Comparison of ENCODE assay signal across 21 mouse cellular contexts in genomic region chr17:62694958-62695437, GRCm38 (mm10).
DNase-seq lines count a peak whose midpoint lies in the region; ATAC-seq and TF ChIP-seq lines count a peak whose summit lies in the region.
"Had no signal": no experiment of that assay in that cellular context is flagged by ENCODE, and none has a peak within 500 bp of the region (broad histone marks: within the 10 kb centered on the region; RNA-seq: fewer than 3 reads in every experiment).

No protein-coding gene starts in this region.

- ATAC-seq in hindbrain, embryonic 13.5 days (ENCODE audit: low FRiP score): no peak
- 0 out of 2 replicates have a peak, but pooled peaks have one; percentile 41 for ATAC-seq in neural tube, embryonic 12.5 days (ENCODE audit: low FRiP score, low read depth)
- ATAC-seq in neural tube, embryonic 15.5 days (ENCODE audit: low FRiP score): no peak
- ATAC-seq in embryonic facial prominence, embryonic 12.5 days (ENCODE audit: insufficient number of reproducible peaks, insufficient read depth, low FRiP score, low TSS enrichment): peak; percentile 61; the same call in 1 of the 2 replicates
- ATAC-seq in limb, embryonic 11.5 days (ENCODE audit: insufficient number of reproducible peaks, low FRiP score, low TSS enrichment, low read depth): peak; percentile 83; the same call in 1 of the 2 replicates
- ATAC-seq in forebrain, postnatal 0 days: no peak
- ATAC-seq: liver, embryonic 12.5 days; midbrain, embryonic 15.5 days had no signal

- no peak for TF ChIP-seq CTCF in forebrain, postnatal 0 days (IDR thresholded peaks at IDR 0.05; ENCODE audit: low read depth)

- H3K27ac ChIP-seq in hindbrain, embryonic 10.5 days: no peak overlapping the region
- no peak overlapping the region for H3K27ac ChIP-seq in hindbrain, embryonic 13.5 days
- no peak overlapping the region for H3K27ac ChIP-seq in neural tube, embryonic 12.5 days
- H3K27ac ChIP-seq in neural tube, embryonic 15.5 days (replicated peaks): no peak overlapping the region
- 0 out of 2 replicates have a peak overlapping the region, but pooled peaks have one; percentile 25 for H3K27ac ChIP-seq in embryonic facial prominence, embryonic 12.5 days
- H3K27ac ChIP-seq in limb, embryonic 11.5 days (replicated peaks; ENCODE audit: low read depth, low read length): no peak overlapping the region
- H3K27ac ChIP-seq in forebrain, postnatal 0 days (ENCODE audit: low read depth, low read length): no peak overlapping the region
- H3K27ac ChIP-seq: heart, embryonic 15.5 days; limb, embryonic 12.5 days; liver, embryonic 12.5 days; midbrain, embryonic 15.5 days; neural tube, embryonic 13.5 days had no signal

- H3K9me3 ChIP-seq in hindbrain, embryonic 10.5 days: no peaks in the 10 kb centered on the region
- H3K9me3 ChIP-seq in hindbrain, embryonic 13.5 days: no peaks in the 10 kb centered on the region
- H3K9me3 ChIP-seq in neural tube, embryonic 12.5 days: no peaks in the 10 kb centered on the region
- H3K9me3 ChIP-seq in neural tube, embryonic 15.5 days (replicated peaks): no peaks in the 10 kb centered on the region
- H3K9me3 ChIP-seq in embryonic facial prominence, embryonic 12.5 days: no peaks in the 10 kb centered on the region
- H3K9me3 ChIP-seq in limb, embryonic 11.5 days (ENCODE audit: control insufficient read depth, low read length): no peaks in the 10 kb centered on the region
- no peaks in the 10 kb centered on the region for H3K9me3 ChIP-seq in forebrain, postnatal 0 days (ENCODE audit: low read length)
- H3K9me3 ChIP-seq: heart, embryonic 15.5 days; limb, embryonic 12.5 days; liver, embryonic 12.5 days; midbrain, embryonic 15.5 days; neural tube, embryonic 13.5 days had no signal

- peaks cover 49% of the 10 kb centered on the region for H3K4me1 ChIP-seq in hindbrain, embryonic 10.5 days (replicated peaks)
- H3K4me1 ChIP-seq in hindbrain, embryonic 13.5 days (replicated peaks): peaks cover 29% of the 10 kb centered on the region
- peaks cover 6% of the 10 kb centered on the region; the same call in 1 of the 2 replicates for H3K4me1 ChIP-seq in neural tube, embryonic 12.5 days
- peaks cover 28% of the 10 kb centered on the region for H3K4me1 ChIP-seq in neural tube, embryonic 15.5 days
- H3K4me1 ChIP-seq in embryonic facial prominence, embryonic 12.5 days: peaks cover 18% of the 10 kb centered on the region
- H3K4me1 ChIP-seq in limb, embryonic 11.5 days (ENCODE audit: control insufficient read depth, insufficient read depth, low read length): peaks cover 9% of the 10 kb centered on the region; the same call in 1 of the 2 replicates
- no peaks in the 10 kb centered on the region for H3K4me1 ChIP-seq in forebrain, postnatal 0 days (ENCODE audit: insufficient read depth)
- H3K4me1 ChIP-seq: liver, embryonic 12.5 days had no signal

- H3K27me3 ChIP-seq in hindbrain, embryonic 10.5 days (ENCODE audit: insufficient read depth, poor library complexity, severe bottlenecking): no peaks in the 10 kb centered on the region
- no peaks in the 10 kb centered on the region for H3K27me3 ChIP-seq in hindbrain, embryonic 13.5 days
- H3K27me3 ChIP-seq in neural tube, embryonic 12.5 days (replicated peaks): no peaks in the 10 kb centered on the region
- no peaks in the 10 kb centered on the region for H3K27me3 ChIP-seq in neural tube, embryonic 15.5 days (replicated peaks)
- no peaks in the 10 kb centered on the region for H3K27me3 ChIP-seq in embryonic facial prominence, embryonic 12.5 days
- H3K27me3 ChIP-seq in limb, embryonic 11.5 days (ENCODE audit: control insufficient read depth, insufficient read depth, low read length): no peaks in the 10 kb centered on the region
- no peaks in the 10 kb centered on the region for H3K27me3 ChIP-seq in forebrain, postnatal 0 days (ENCODE audit: insufficient read depth, low read length)
- H3K27me3 ChIP-seq: heart, embryonic 15.5 days; liver, embryonic 12.5 days; midbrain, embryonic 15.5 days; neural tube, embryonic 13.5 days had no signal

- H3K4me3 ChIP-seq in hindbrain, embryonic 10.5 days: no peak overlapping the region
- no peak overlapping the region for H3K4me3 ChIP-seq in hindbrain, embryonic 13.5 days
- H3K4me3 ChIP-seq in neural tube, embryonic 12.5 days: no peak overlapping the region
- no peak overlapping the region for H3K4me3 ChIP-seq in neural tube, embryonic 15.5 days (replicated peaks)
- H3K4me3 ChIP-seq in embryonic facial prominence, embryonic 12.5 days: no peak overlapping the region
- no peak overlapping the region for H3K4me3 ChIP-seq in limb, embryonic 11.5 days (ENCODE audit: low read depth, low read length)
- no peak overlapping the region for H3K4me3 ChIP-seq in forebrain, postnatal 0 days (ENCODE audit: low read depth, low read length)
- H3K4me3 ChIP-seq: heart, embryonic 15.5 days; limb, embryonic 12.5 days; liver, embryonic 12.5 days; midbrain, embryonic 15.5 days; neural tube, embryonic 13.5 days had no signal

- peaks cover 3% of the 10 kb centered on the region; the same call in 1 of the 2 replicates for H3K36me3 ChIP-seq in hindbrain, embryonic 10.5 days
- no peaks in the 10 kb centered on the region for H3K36me3 ChIP-seq in hindbrain, embryonic 13.5 days
- no peaks in the 10 kb centered on the region for H3K36me3 ChIP-seq in neural tube, embryonic 12.5 days
- H3K36me3 ChIP-seq in neural tube, embryonic 15.5 days: no peaks in the 10 kb centered on the region
- H3K36me3 ChIP-seq in embryonic facial prominence, embryonic 12.5 days: no peaks in the 10 kb centered on the region
- no peaks in the 10 kb centered on the region for H3K36me3 ChIP-seq in limb, embryonic 11.5 days (ENCODE audit: control insufficient read depth, insufficient read depth, low read length)
- no peaks in the 10 kb centered on the region for H3K36me3 ChIP-seq in forebrain, postnatal 0 days (ENCODE audit: insufficient read depth)
- H3K36me3 ChIP-seq: heart, embryonic 15.5 days; limb, embryonic 12.5 days; liver, embryonic 12.5 days; midbrain, embryonic 15.5 days; neural tube, embryonic 13.5 days had no signal

- H3K4me2 ChIP-seq in hindbrain, embryonic 13.5 days: no peak overlapping the region
- H3K4me2 ChIP-seq in neural tube, embryonic 12.5 days (replicated peaks): no peak overlapping the region
- no peak overlapping the region for H3K4me2 ChIP-seq in neural tube, embryonic 15.5 days
- no peak overlapping the region for H3K4me2 ChIP-seq in embryonic facial prominence, embryonic 12.5 days (replicated peaks)
- no peak overlapping the region for H3K4me2 ChIP-seq in limb, embryonic 11.5 days (ENCODE audit: low read depth, severe bottlenecking)
- H3K4me2 ChIP-seq in forebrain, postnatal 0 days (ENCODE audit: low read depth): no peak overlapping the region
- H3K4me2 ChIP-seq: heart, embryonic 15.5 days; limb, embryonic 12.5 days; liver, embryonic 12.5 days; midbrain, embryonic 15.5 days; neural tube, embryonic 13.5 days had no signal

- intact Hi-C loops in gastrocnemius, postnatal 14 days (cut with DNase I; ENCODE audit: low total_unique reads): no loop called here

- no peak overlapping the region for H3K9ac ChIP-seq in hindbrain, embryonic 13.5 days
- H3K9ac ChIP-seq in neural tube, embryonic 12.5 days: no peak overlapping the region
- H3K9ac ChIP-seq in neural tube, embryonic 15.5 days (replicated peaks): no peak overlapping the region
- no peak overlapping the region for H3K9ac ChIP-seq in embryonic facial prominence, embryonic 12.5 days
- no peak overlapping the region for H3K9ac ChIP-seq in limb, embryonic 11.5 days (ENCODE audit: low read length)
- no peak overlapping the region for H3K9ac ChIP-seq in forebrain, postnatal 0 days
- H3K9ac ChIP-seq: heart, embryonic 15.5 days; limb, embryonic 12.5 days; liver, embryonic 12.5 days; midbrain, embryonic 15.5 days; neural tube, embryonic 13.5 days had no signal

- peak; percentile 35 for DNase-seq in hindbrain, embryonic 10.5 days (ENCODE audit: low spot score)
- peak; percentile 55 for DNase-seq in limb, embryonic 11.5 days (ENCODE audit: low spot score)
- no peak for DNase-seq in forebrain, postnatal 0 days
- no peak for DNase-seq in gastrocnemius, postnatal 14 days
- DNase-seq: adrenal gland, postnatal 14 days; cerebellum, adult 8-10 months; heart, postnatal 36 days; kidney, adult 9 months; lung, adult 2 months; lung, postnatal 36 days; right cerebral cortex, postnatal 4 days; thymus, postnatal 25 days had no signal

- 57% methylated on average over 9 of the region's 9 CpGs for WGBS in hindbrain, embryonic 10.5 days
- 61% methylated on average over 9 of the region's 9 CpGs for WGBS in hindbrain, embryonic 13.5 days
- 77% methylated on average over 9 of the region's 9 CpGs for WGBS in neural tube, embryonic 12.5 days
- WGBS in neural tube, embryonic 15.5 days: 73% methylated on average over 9 of the region's 9 CpGs
- 17% methylated on average over 9 of the region's 9 CpGs for WGBS in embryonic facial prominence, embryonic 12.5 days
- WGBS in limb, embryonic 11.5 days: 30% methylated on average over 9 of the region's 9 CpGs
- WGBS in forebrain, postnatal 0 days: 74% methylated on average over 9 of the region's 9 CpGs

Comparison
In these comparisons a context has a peak if more than half of its experiments do, and no peak if none do; other contexts are left out.
1. ATAC-seq: peak in neural tube, embryonic 12.5 days (single experiment), embryonic facial prominence, embryonic 12.5 days (single experiment) and limb, embryonic 11.5 days (single experiment); none in hindbrain, embryonic 13.5 days (single experiment), neural tube, embryonic 15.5 days (single experiment) and forebrain, postnatal 0 days (single experiment).
2. DNase-seq: peak in hindbrain, embryonic 10.5 days (single experiment) and limb, embryonic 11.5 days (single experiment); none in forebrain, postnatal 0 days (single experiment) and gastrocnemius, postnatal 14 days (single experiment).